Mouse (Mus musculus) urinary bladder, postnatal 36 days (tissue): ENCODE measurements around the gene Bbs1.
A peak's percentile ranks its signal among the peaks of the same experiment; 100 is the strongest.
"Not testable (repeated sequence)": the region's sequence is repeated elsewhere in the genome, so short reads cannot be mapped to it uniquely, and the experiment has no call there.

Source experiments
- DNase-seq, 2 experiments: peaks; one replicate each; pipeline ENCODE4 v3.0.0; 2022; ENCODE audit warnings: low spot score in 2 of 2, mixed read lengths in 1 of 2

Bbs1 gene

DNA sequence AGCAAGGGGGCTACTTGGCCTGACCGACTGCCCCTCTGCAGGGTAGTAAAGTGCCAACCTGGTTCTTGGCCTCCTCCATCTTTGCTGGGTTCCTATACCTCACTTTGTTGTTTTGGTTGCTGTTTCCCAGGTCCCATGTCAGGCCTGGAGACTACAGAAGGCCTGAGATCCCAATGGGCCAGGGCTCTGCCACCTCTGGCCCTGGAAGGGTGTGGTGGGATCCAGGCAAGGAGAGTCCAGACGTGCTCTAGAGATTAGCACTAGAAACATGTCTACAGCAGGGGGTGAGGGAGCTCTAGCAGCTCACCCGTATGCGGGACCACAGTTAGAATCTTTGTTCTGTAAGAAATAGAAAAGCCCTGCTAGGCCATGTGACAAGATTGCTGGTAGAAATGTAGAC lies 22.5 kb downstream of the Bbs1 start:
- no peak for DNase-seq

- DNase-seq, result no peak
Observed at GRCm38 (mm10) chr19:4879324-4879703, 27.1 kb downstream of the Bbs1 start.

DNA sequence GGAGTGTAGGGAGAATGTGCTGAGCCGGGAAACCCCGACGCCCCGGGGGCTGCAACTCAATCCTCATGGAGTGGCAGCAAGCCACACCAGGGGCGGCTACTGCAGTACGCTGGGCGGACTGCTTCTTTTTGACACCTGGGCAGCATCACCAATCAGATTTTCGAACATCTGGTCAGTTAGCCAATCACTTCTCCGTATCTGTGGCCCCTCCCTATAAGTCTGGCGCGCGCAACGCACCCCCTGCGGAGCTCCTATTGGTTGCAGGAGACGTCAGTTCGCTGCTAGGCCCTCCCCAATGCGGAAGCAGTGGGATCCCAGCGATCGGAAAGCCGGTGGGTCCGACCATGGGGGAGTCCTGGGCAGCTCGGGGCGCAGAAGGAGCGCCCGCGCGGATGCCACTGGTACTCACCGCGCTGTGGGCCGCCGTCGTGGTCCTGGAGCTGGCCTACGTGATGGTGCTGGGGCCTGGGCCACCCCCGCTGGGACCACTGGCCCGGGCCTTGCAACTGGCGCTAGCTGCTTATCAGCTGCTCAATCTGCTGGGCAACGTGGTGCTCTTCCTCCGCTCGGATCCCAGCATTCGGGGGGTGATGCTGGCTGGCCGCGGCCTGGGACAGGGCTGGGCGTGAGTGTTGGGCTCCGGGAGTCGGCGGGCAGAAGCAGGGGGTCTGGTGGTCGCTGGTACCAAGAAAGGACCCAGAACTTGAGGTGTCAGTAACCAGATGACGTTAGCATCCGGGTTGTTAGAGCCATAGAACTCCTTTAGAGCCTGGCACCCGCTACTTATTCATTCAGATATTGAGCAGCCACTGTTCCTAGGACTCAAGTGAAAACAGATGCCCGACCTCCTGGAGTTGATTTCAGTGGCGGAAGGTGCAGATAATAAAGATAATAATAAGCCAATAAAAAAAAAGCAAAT lies 27.8 kb downstream of the Bbs1 start, which contains the start of gene Zdhhc24:
Gene Zdhhc24, plus strand, starts transcription at position 264 of the 919 bp plus-strand sequence.
- DNase-seq, result peak; percentile 96 to 97

GRCm38 (mm10) chr19:4877785-4878184 lies 28.6 kb downstream of the Bbs1 start, which contains the start of gene Actn3:
Gene Actn3 (minus strand): TSS chr19:4877909.
- DNase-seq, result peak; percentile 13 to 63

DNA sequence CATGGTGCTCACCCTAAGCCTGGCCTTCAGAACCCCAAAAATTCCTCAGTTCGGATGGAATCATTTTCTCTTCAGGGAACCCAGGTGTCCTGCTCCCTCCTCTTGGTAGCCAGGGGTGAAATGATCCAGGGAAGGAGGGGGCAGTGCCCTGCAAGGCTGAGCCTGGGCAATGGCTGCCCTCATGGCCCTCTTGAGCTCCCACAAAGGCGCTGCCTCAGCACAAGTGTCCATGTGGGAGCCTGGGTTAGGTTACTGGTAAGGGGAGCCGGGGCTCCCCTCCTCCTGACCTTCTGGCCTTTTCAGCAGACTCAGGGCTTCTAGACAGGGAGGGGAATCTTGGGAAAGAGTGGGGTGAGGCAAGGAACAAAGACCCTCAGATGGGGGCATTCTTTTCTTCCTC lies 29.7 kb downstream of the Bbs1 start:
- no peak for DNase-seq

DNA sequence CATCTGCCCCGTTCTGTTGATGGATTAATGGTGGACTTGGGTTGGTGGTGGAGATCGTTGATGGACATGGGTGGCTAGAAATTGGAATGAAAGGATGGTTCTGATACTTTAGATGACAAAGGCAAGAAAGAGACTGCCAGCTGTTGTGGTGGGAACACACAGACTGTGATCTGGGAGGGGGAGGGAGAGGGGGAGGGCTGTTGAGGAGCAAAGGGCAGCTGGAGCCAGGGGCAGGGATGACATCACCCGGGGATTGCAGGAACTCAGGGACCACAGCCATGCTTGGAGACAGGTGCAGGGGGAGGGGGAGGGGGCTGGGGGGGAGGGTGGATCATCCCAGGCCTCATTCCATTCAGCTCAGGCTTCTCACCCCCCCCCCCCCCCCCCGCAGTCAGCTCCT lies 30.2 kb downstream of the Bbs1 start:
- DNase-seq, result no peak

DNA sequence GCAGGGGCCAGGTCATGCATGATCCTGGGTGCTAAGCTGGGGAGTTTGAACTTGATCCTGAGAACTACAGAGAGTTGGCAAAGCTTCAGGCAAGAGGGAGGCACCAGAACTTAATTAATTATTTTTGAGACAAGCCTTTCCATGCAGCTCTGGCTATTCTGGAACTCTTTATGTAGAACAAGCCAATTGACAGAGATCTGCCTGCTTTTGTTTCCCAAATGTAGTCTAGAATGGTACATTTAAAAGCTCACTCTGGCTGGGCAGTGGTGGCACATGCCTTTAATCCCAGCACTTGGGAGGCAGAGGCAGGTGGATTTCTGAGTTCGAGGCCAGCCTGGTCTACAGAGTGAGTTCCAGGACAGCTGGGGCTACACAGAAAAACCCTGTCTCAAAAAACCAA lies 31.8 kb downstream of the Bbs1 start:
- not testable (repeated sequence) for DNase-seq

- no peak for DNase-seq
Observed at GRCm38 (mm10) chr19:4865147-4865546, 41.3 kb downstream of the Bbs1 start.

- no peak for DNase-seq
Observed at GRCm38 (mm10) chr19:4863048-4863447, 43.4 kb downstream of the Bbs1 start.

GRCm38 (mm10) chr19:4859081-4859480 lies 47.3 kb downstream of the Bbs1 start:
- no peak for DNase-seq

- no peak for DNase-seq
Observed at GRCm38 (mm10) chr19:4855951-4856350, 50.5 kb downstream of the Bbs1 start.

DNA sequence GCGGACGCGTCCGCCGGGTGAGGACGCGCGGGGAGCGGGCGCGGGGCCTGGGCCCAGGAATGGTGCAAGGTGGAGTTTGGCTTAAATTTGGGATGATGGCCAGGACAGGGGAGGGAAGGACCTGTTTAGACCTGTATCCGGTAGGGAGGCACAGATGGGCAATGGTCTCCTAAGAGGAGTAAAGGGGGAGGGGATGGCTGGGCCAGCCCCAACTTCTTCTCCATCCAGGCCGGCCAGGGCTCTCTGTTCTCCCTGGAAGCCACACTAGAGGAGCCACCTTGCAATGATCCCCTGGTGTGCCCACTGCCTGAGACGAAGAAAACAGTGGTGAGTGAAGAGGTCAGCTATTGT lies 51.0 kb downstream of the Bbs1 start:
- no peak for DNase-seq

DNA sequence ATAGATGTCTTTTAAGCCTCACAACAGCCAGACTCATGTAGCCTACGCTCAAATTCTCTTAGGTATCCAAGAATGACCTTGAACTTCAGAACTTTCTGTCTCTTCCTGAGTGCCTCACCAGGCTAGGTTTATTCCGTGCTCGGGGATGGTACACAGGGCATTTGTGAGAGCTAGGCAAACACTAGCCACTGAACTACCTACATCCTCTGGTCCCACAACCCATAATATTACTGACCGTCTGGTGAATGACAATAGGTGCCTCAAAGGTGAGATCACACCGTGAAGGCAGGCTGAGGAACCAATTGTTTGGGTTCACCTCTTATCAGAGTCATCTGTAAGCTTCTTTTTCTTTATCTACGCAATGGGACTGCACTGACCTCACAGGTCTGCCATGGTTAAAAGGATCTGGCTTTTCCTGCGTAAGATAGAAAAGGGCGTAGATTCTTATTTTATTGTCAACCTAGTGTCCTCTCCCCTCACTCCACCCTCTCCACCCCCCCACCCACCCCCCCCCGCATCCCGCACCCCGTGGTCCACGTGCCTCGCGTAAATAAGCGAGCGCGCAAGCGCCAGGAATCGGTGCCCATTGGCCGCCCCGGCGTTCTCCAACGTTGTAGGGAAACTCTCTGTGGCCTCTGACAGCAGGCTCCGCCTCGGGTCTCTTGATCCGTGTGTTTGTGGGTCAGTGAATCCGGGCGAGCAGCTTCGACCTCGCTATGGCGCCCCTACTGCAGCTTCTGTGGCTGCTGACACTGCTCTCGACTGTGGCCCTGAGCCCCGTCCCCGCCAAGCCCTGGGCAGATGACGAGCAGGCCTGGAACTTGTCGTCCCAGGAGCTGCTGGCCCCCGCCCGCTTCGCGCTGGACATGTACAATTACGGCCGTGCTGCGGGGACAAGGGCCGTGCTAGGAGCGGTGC lies 51.6 kb downstream of the Bbs1 start, which contains the start of gene Ctsf:
Gene Ctsf, plus strand, starts transcription at position 579 of the 918 bp plus-strand sequence.
- peak; percentile 75 to 90 for DNase-seq

- no peak for DNase-seq
Observed at GRCm38 (mm10) chr19:4850281-4850680, 56.1 kb downstream of the Bbs1 start.

DNA sequence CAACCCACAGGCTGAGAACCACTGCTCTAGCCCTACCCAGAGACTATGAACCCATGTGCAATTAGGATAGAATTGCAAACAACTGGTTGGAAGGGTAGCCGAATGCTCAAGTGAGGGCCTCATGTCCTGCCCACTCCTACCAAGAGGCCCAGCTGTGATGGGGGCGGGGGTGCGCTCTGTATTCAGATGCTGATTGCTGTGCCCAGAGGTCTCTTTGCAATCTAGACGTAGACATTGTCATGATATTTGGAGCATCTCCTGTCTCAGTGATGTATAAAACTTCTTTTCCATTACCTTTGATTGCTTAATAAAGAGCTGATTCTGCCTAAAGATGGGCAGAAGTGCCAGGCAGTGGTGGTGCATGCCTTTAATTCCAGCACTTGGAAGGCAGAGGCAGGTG lies 56.6 kb downstream of the Bbs1 start:
- no peak for DNase-seq

GRCm38 (mm10) chr19:4847490-4847889 lies 58.9 kb downstream of the Bbs1 start:
- DNase-seq, result peak in 1 of 2 experiments; percentile 7

GRCm38 (mm10) chr19:4845846-4846245 lies 60.6 kb downstream of the Bbs1 start:
- DNase-seq, result no peak

- no peak for DNase-seq
Observed at GRCm38 (mm10) chr19:4842611-4843010, 63.8 kb downstream of the Bbs1 start.

DNA sequence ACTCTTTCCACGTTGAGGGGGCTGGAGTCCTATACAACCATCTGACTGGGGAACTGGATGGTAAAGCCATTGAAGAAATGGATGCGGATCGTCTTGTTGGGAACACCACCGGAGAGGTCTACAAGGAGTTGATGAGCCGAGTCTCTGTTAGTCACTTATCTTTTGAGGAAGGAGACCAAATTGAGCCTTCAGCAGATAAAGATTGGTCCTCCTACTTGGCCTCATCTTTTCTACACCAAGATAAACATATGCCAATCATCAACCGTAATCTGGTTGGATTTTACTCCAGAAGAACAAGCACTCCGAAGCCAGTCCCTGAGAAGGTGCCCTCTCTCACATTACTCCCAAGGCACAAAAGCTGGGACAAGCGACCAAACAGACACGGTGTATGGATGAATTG lies 65.6 kb downstream of the Bbs1 start:
- DNase-seq, result no peak

GRCm38 (mm10) chr19:4839149-4839548 lies 67.3 kb downstream of the Bbs1 start, which contains the start of the genes Ccs and Ccdc87:
Gene Ccs (minus strand): TSS chr19:4839332.
Gene Ccdc87 (plus strand): TSS chr19:4839366.
- peak; percentile 96 to 97 for DNase-seq

DNA sequence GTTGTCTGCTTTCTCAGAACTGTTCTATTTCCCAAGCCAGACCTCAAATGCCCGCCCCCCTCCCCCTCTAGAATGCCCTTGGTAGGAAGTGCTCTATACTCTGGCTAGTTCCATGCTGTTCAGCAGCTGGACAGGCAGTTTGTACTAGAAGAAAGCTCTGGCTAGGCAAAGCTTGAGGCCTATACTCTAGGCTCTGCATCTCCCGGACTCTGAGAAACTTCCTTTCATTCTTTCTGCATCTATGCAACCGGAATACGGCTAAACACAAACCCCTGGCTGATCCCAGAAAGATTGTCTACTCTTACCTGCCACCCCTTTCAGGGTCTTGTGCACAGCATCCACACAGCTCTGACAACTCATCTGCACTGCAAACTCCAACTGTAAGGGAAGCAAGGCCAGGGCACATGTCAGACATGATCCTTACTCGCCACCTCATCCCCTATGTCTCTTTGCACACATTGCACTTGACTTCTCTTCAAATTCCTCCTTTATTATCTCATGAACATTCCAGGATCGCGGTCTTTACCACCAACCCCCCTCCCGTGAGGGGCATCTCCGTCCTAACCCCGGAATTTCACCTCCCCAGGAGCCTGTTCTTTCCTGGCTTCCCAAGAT lies 67.8 kb downstream of the Bbs1 start:
- no peak for DNase-seq

DNA sequence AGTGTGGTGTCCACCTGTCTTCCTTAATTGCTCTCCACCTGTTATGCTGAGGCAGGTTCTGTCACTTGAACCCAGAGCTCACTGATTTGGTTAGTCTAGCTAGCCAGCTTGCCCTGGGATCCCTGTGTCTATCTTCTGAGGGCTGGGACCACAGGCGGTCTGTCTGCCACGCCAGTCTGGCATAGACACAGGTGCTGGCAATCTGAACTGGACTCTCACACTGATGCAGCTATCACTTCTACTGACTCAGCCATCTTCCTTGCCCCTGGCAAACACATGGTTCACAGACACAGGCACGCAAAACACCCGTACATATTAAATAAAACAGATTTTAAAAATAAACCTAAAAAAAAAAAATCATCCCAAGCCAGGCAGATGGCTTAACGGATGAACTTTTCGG lies 69.4 kb downstream of the Bbs1 start:
- no peak for DNase-seq
